Mouse (Mus musculus) large intestine, adult 2 months (tissue): ENCODE results near the gene 4930507D05Rik. TPM values are rescaled to one million over a fixed set of nuclear protein-coding genes. Genes with fewer than 3 reads are reported as not detected.
"Not testable (repeated sequence)": the region's sequence is repeated elsewhere in the genome, so short reads cannot be mapped to it uniquely, and the experiment has no call there.

Source experiments
- DNase-seq: peaks from one replicate; pipeline ENCODE4 v3.0.0-alpha.2; 2012; ENCODE audit warnings: low read depth, low spot score
- WGBS: fragments of 180-500 bp; shearing (Covaris S2); methylation state at CpG from one replicate; pipeline ENCODE4 v1.1.7; 2018; 5-methylcytosine and 5-hydroxymethylcytosine counted together
- polyA plus RNA-seq: library from polyadenylated mRNA; depleted of rRNA; stranded (reverse); fragments of >200 nt; gene quantifications from 2 replicates; pipeline ENCODE4 v1.2.3, GENCODE M21; 2012; rRNA removed

The 4930507D05Rik gene
- polyA plus RNA-seq, 1 experiment: 0.06 TPM

GRCm38 (mm10) chr10:62471105-62471504 lies 21.8 kb downstream of the 4930507D05Rik start:
- DNase-seq: no peak
- 71% methylated on average over 5 of the region's 5 CpGs for WGBS

GRCm38 (mm10) chr10:62474944-62475343 lies 25.7 kb downstream of the 4930507D05Rik start:
- whole genome bisulfite sequencing: 91% methylated on average over 10 of the region's 10 CpGs
- no peak for DNase-seq

- 65% methylated on average over 2 of the region's 2 CpGs for WGBS
- no peak for DNase-seq
These were observed 27.7 kb downstream of the 4930507D05Rik start for GRCm38 (mm10) chr10:62476980-62477379.

GRCm38 (mm10) chr10:62481108-62481852 lies 32.0 kb downstream of the 4930507D05Rik start:
- 72% methylated on average over 7 of the region's 7 CpGs for WGBS
- DNase-seq: no peak

GRCm38 (mm10) chr10:62485878-62486582 lies 36.7 kb downstream of the 4930507D05Rik start:
- under 1% methylated on average over 48 of the region's 48 CpGs for WGBS
- DNase-seq: no peak

GRCm38 (mm10) chr10:62486618-62487415 lies 37.5 kb downstream of the 4930507D05Rik start, which contains the start of gene Vps26a:
TSS of gene Vps26a (minus strand) at chr10:62486805.
- DNase-seq: peak; percentile 99
- under 1% methylated on average over 57 of the region's 59 CpGs for WGBS

- WGBS: 17% methylated on average over 1 of the region's 1 CpGs
- DNase-seq: no peak
These were observed 39.0 kb downstream of the 4930507D05Rik start for GRCm38 (mm10) chr10:62488266-62488665.

- not testable (repeated sequence) for DNase-seq
- WGBS: 30% methylated on average over 3 of the region's 3 CpGs
These were observed 42.4 kb downstream of the 4930507D05Rik start for GRCm38 (mm10) chr10:62491681-62492080.

GRCm38 (mm10) chr10:62500088-62500915 lies 51.0 kb downstream of the 4930507D05Rik start:
- no peak for DNase-seq
- 20% methylated on average over 15 of the region's 15 CpGs for WGBS

Other genes with a start within 250 kb of the 4930507D05Rik start
- gene Tspan15, start 218.2 kb upstream of the 4930507D05Rik start, polyA plus RNA-seq: 223 and 259 TPM in 2 replicates
- 2.5 and 3.3 TPM in 2 replicates for gene Tacr2, start 197.1 kb upstream of the 4930507D05Rik start, polyA plus RNA-seq
- 9.7 and 10.5 TPM in 2 replicates for gene Hk1, start 69.6 kb upstream of the 4930507D05Rik start, polyA plus RNA-seq
- 60.3 and 131 TPM in 2 replicates for gene Hkdc1, start 27.0 kb upstream of the 4930507D05Rik start, polyA plus RNA-seq
- 18.4 and 22.0 TPM in 2 replicates for gene Supv3l1, start 249 bp downstream of the 4930507D05Rik start, polyA plus RNA-seq
- 12.2 and 13.0 TPM in 2 replicates for gene Vps26a, start 37.3 kb downstream of the 4930507D05Rik start, polyA plus RNA-seq
- gene Srgn, start 78.0 kb downstream of the 4930507D05Rik start, polyA plus RNA-seq: 19.5 and 27.3 TPM in 2 replicates
- 8.8 and 12.1 TPM in 2 replicates for gene Kif1bp, start 129.0 kb downstream of the 4930507D05Rik start, polyA plus RNA-seq
- 11.6 and 13.5 TPM in 2 replicates for gene Ddx21, start 152.8 kb downstream of the 4930507D05Rik start, polyA plus RNA-seq
- gene Ddx50, start 201.7 kb downstream of the 4930507D05Rik start, polyA plus RNA-seq: 7.9 and 10.2 TPM in 2 replicates